Mouse (Mus musculus): Measurements from ENCODE around the gene Fam193a.

The Fam193a gene

GRCm38 (mm10) chr5:34521337-34521736, 151.6 kb downstream of the Fam193a start:
- DNase-seq (ENCODE audit: low spot score), result no peak

- DNase-seq (ENCODE audit: low spot score), result no peak
These were observed 154.3 kb downstream of the Fam193a start for GRCm38 (mm10) chr5:34523958-34524485.

- no peak for DNase-seq (ENCODE audit: low spot score)
These were observed 154.8 kb downstream of the Fam193a start for GRCm38 (mm10) chr5:34524511-34524910.

GRCm38 (mm10) chr5:34525663-34526476, 156.1 kb downstream of the Fam193a start, which contains the start of gene Sh3bp2:
Gene Sh3bp2 (plus strand): TSS chr5:34525838.
- peak; percentile 97 for DNase-seq (ENCODE audit: low spot score)

GRCm38 (mm10) chr5:34526477-34526775, 156.7 kb downstream of the Fam193a start:
- DNase-seq (ENCODE audit: low spot score), result no peak

GRCm38 (mm10) chr5:34527352-34527751, 157.6 kb downstream of the Fam193a start:
- no peak for DNase-seq (ENCODE audit: low spot score)

- DNase-seq (ENCODE audit: low spot score), result no peak
These were observed 159.0 kb downstream of the Fam193a start for GRCm38 (mm10) chr5:34528724-34529123.

- no peak for DNase-seq (ENCODE audit: low spot score)
These were observed 160.4 kb downstream of the Fam193a start for GRCm38 (mm10) chr5:34530116-34530515.

- no peak for DNase-seq (ENCODE audit: low spot score)
These were observed 161.0 kb downstream of the Fam193a start for GRCm38 (mm10) chr5:34530687-34531086.

GRCm38 (mm10) chr5:34533066-34533465, 163.3 kb downstream of the Fam193a start:
- no peak for DNase-seq (ENCODE audit: low spot score)

GRCm38 (mm10) chr5:34533820-34534219, 164.1 kb downstream of the Fam193a start:
- no peak for DNase-seq (ENCODE audit: low spot score)

GRCm38 (mm10) chr5:34534776-34535581, 165.2 kb downstream of the Fam193a start:
- no peak for DNase-seq (ENCODE audit: low spot score)

GRCm38 (mm10) chr5:34535831-34536230, 166.1 kb downstream of the Fam193a start:
- DNase-seq (ENCODE audit: low spot score), result no peak

Measured in urinary bladder, postnatal 25 days (tissue).